Mouse (Mus musculus): ENCODE measurements around the gene Hrh3.

DNA sequence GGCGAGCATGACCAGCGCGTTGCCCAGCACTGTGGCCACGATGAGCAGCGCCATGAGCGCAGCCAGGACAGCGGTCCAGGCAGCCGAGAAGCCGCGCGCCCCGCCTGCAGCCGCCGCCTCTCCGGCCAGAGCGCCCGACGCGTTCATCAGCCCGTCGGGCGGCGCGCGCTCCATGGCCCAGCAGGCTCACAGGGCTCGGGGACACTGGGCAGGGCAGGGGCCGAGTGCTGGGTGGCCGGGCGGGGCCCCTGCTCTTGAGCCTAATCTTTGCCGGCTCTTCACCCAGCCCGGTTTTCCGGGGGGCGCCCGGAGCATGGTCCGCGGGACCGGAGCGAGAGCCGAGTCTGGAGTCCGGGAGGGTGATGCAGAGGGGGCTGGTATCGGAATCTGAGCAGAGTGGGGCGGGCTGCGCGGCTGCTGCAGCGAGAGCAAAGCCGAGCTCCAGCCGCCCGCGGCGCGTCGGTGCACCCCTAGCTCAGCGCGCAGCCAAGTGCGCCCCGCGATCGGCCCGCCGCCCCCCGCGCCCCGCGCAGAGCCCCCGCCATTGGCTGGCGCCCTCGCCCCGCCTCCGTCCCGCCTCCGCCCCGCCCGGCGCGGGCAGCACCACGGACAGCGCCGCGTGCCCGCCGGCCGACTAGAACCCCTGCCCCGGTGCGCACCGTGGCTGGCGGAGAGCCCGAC, at the start of gene Hrh3:
- TF ChIP-seq CTCF (IDR thresholded peaks at IDR 0.05; ENCODE audit: low read depth, low read length) = no peak
- TF ChIP-seq POLR2A (IDR thresholded peaks at IDR 0.05; ENCODE audit: extremely low read depth, insufficient read depth, low read length) = no peak

All from liver, adult 2 months (tissue).